Mouse (Mus musculus): Measurements from ENCODE around the gene Ugt1a9. TPM values are rescaled to one million over a fixed set of nuclear protein-coding genes. Genes with fewer than 3 reads are reported as not detected.
"Not testable (repeated sequence)": the region's sequence is repeated elsewhere in the genome, so short reads cannot be mapped to it uniquely, and the experiment has no call there.

The Ugt1a9 gene
- polyA plus RNA-seq, 1 experiment: not detected

DNA sequence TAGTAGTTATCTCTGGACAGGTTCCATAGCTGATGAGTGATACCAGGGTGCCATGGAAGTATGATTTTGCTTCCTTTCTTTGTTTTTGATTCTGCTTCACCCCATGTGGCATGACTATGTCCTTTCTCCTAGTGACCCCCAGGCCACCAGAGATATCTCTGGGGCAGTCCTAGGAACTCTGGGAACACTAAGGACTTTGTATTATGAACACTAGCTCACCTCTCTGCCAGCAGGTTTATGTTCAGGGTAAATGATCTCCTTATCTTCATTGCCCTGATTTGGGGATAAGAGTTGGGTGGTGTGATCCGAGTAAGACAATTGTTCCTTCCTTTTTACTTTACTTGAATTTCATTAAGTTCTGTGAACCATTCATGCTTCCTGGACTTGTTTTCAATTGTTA, 15.5 kb downstream of the Ugt1a9 start:
- H3K4me1 ChIP-seq (ENCODE audit: control insufficient read depth, insufficient read depth, low read length): no peaks in the 10 kb centered on the region
- no peak overlapping the region for H3K27ac ChIP-seq (ENCODE audit: insufficient read depth, low read length)
- TF ChIP-seq POLR2A (IDR thresholded peaks at IDR 0.05; ENCODE audit: extremely low read depth, insufficient read depth, low read length) (no peak), CTCF (IDR thresholded peaks at IDR 0.05; ENCODE audit: extremely low read depth, insufficient read depth, low read length) (no peak)
- no peak overlapping the region for H3K4me3 ChIP-seq (ENCODE audit: insufficient read depth, low read length)

DNA sequence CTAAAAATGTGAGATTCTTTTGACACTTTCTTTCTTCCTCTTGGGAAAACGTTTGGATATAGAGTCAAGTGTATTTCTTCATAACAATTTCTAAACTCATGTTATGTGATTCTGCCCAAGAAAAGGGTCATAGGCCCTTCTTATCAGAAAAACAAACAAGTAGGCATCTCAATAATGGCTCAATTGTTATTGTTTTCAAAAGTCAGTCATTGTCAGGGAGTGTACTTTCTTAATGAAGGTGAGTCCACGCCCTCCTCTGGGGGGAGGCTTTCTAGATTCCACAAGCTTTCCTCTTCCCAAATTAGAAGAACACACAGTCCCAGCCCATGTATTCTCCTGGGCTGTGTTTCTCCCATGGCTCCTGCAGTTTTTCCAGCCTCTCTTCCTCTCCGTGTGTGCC, 16.9 kb downstream of the Ugt1a9 start, which contains the start of gene Ugt1a8:
Ugt1a8 (plus strand) TSS at position 301 of the 400 bp plus-strand sequence.
- TF ChIP-seq CTCF (IDR thresholded peaks at IDR 0.05; ENCODE audit: extremely low read depth, insufficient read depth, low read length): no peak
- no peak for TF ChIP-seq POLR2A (IDR thresholded peaks at IDR 0.05; ENCODE audit: extremely low read depth, insufficient read depth, low read length)
- Histone ChIP-seq H3K27ac (ENCODE audit: insufficient read depth, low read length) (no peak within 1 kb of the TSS), H3K4me3 (ENCODE audit: insufficient read depth, low read length) (no peak within 1 kb of the TSS), H3K4me1 (ENCODE audit: control insufficient read depth, insufficient read depth, low read length) (no peaks in the 10 kb centered on the region)

DNA sequence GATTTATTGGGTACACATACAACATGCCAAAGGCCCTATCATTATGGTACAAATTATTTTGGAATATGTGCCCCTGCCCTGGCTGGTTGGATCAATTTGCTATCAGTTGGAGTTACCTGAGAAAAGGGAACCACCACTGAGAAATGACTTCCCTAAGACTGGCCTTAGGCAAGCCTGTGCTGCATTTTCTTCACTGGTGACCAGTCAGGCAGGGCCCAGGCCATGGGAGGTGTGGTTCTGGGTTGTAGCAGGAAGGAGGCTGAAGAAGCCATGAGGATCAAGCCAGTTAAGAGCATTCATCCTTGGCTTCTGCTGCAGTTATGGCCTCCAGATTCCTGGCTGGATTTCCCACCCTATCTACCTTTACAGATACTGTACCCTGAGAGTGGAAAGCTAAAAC, 21.7 kb downstream of the Ugt1a9 start:
- TF ChIP-seq POLR2A (IDR thresholded peaks at IDR 0.05; ENCODE audit: extremely low read depth, insufficient read depth, low read length) (no peak), CTCF (IDR thresholded peaks at IDR 0.05; ENCODE audit: extremely low read depth, insufficient read depth, low read length) (no peak)
- no peak overlapping the region for H3K27ac ChIP-seq (ENCODE audit: insufficient read depth, low read length)
- no peak overlapping the region for H3K4me3 ChIP-seq (ENCODE audit: insufficient read depth, low read length)
- no peaks in the 10 kb centered on the region for H3K4me1 ChIP-seq (ENCODE audit: control insufficient read depth, insufficient read depth, low read length)

DNA sequence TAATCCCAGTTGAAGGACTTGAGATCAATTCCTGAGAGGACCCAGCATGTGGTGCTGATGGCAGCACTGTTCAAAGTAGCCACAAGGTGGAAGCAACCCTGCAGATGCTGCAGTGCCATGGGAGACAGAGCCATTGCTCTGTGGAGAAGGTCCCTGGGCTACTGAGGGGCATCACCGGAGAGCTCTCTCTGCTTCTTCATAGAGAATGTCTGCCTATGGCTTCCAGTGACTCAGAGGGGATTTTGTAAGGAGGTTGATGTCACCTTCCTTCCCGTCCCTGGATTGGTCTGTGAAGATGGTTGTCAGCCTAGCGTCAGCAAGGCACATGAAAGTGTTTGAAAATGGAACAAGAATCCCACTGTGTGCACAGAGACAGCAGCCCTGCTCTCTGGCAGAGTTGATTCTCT, 23.7 kb downstream of the Ugt1a9 start:
- not testable (repeated sequence) for H3K4me3 ChIP-seq (ENCODE audit: insufficient read depth, low read length); H3K27ac ChIP-seq (ENCODE audit: insufficient read depth, low read length); H3K4me1 ChIP-seq (ENCODE audit: control insufficient read depth, insufficient read depth, low read length)

- Histone ChIP-seq H3K4me1 (ENCODE audit: control insufficient read depth, insufficient read depth, low read length) (no peaks in the 10 kb centered on the region), H3K4me3 (ENCODE audit: insufficient read depth, low read length) (no peak within 1 kb of the TSS), H3K27ac (ENCODE audit: insufficient read depth, low read length) (no peak within 1 kb of the TSS)
- no peak for TF ChIP-seq POLR2A (IDR thresholded peaks at IDR 0.05; ENCODE audit: extremely low read depth, insufficient read depth, low read length)
- TF ChIP-seq CTCF (IDR thresholded peaks at IDR 0.05; ENCODE audit: extremely low read depth, insufficient read depth, low read length): no peak
These were observed 24.4 kb downstream of the Ugt1a9 start, which contains the start of gene Ugt1a7c for GRCm38 (mm10) chr1:88094941-88095492. Gene Ugt1a7c, plus strand, starts transcription at chr1:88095062.

DNA sequence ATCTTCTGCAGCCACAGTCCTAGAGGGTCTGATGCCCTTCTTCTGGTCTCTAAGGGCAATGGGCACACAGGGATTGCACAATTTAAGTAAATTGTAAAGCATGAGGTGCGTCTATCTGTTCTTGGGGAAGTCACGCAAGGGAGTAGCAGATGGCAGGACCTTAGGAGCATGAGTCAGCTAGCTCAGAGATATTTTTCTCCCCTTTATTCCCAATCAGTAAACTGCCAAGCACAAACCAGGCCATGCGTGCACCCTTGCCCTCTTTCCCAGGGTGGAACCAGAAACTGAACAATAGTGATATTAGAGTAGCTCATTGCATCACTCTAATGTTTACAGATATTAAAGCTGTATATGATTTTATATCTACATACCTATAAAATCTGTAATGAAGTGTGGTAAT, 27.9 kb downstream of the Ugt1a9 start:
- H3K27ac ChIP-seq (ENCODE audit: insufficient read depth, low read length); H3K4me3 ChIP-seq (ENCODE audit: insufficient read depth, low read length); H3K4me1 ChIP-seq (ENCODE audit: control insufficient read depth, insufficient read depth, low read length): not testable (repeated sequence)

DNA sequence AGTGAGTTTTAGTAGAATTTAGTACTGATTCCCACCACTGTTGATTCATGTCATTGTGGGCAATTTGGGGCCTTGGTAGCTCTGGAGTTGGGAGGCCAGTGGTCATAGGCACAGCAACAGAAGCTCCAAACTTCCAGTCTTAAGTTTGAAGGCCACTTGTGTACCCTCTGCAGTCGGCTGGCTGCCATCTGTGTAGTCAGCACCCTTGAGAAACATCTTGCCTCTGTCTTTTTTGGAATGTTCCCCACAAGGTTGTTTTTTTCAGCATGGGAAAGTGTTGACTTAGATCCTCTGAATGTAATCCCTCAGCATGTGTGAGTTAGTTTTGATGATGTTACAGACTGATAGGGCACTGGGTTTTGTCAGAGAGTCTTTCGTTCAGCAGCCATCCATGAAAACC, 29.1 kb downstream of the Ugt1a9 start:
- H3K27ac ChIP-seq (ENCODE audit: insufficient read depth, low read length); H3K4me3 ChIP-seq (ENCODE audit: insufficient read depth, low read length); H3K4me1 ChIP-seq (ENCODE audit: control insufficient read depth, insufficient read depth, low read length): not testable (repeated sequence)

DNA sequence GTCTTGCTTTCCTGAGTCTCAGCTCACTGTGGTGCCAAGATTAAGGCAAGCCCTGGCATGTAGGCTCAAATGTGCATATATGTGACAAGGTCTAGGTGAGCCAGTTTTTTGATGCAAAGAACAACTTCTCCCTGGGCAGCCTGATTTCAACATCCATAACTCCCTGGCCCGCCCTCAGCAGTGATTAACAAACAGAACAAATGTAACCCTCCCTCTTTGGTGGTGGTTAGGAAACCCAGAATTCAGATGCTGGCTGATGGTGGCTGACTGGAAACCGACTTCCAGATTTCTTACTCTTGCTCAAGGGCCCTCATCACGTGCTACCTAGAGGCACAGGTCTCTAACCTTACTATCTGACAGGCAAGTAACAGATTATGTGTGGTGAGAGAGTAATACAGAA, 32.4 kb downstream of the Ugt1a9 start, which contains the start of gene Ugt1a6b:
Ugt1a6b (plus strand) TSS at position 234 of the 400 bp plus-strand sequence.
- H3K27ac ChIP-seq (ENCODE audit: insufficient read depth, low read length); H3K4me1 ChIP-seq (ENCODE audit: control insufficient read depth, insufficient read depth, low read length); H3K4me3 ChIP-seq (ENCODE audit: insufficient read depth, low read length): not testable (repeated sequence)

- H3K27ac ChIP-seq (ENCODE audit: insufficient read depth, low read length); H3K4me1 ChIP-seq (ENCODE audit: control insufficient read depth, insufficient read depth, low read length); H3K4me3 ChIP-seq (ENCODE audit: insufficient read depth, low read length): not testable (repeated sequence)
These were observed 33.3 kb downstream of the Ugt1a9 start for GRCm38 (mm10) chr1:88103697-88104468.

DNA sequence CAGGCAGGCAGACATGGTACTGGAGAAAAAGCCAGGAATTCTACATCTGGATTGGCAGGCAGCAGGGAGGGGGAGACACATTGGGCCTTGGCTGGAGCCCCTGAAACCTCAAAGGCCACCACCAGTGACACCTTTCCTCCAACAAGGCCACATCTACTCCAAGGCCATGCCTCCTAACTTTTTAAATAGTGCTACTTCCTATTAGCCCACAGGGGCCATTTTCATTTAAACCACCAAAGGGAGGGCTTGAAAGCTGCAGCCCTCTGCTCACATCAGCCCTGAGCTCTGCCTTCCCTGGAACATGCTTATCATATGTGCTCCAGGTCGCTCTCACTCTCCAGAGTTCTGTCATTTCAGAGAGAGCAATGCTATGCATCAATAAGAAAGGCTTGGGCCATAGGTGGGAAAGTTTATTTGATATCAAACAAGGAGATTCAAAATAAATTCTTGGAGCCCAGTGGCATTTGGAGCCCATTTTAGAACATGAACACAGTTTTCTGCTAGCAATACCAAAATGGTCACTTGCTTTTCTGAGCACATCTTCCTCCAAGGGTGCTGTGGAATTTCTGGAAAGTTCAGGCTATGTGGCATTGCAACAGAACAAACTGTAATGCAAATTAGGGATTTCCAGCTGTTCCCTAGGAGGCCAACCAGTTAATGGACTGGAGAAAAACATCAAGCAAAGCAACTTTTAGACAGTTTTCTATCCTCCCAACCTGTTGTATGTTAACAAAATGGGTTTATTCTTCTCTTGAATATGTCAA, 34.2 kb downstream of the Ugt1a9 start:
- Histone ChIP-seq H3K4me1 (ENCODE audit: control insufficient read depth, insufficient read depth, low read length) (no peaks in the 10 kb centered on the region), H3K27ac (ENCODE audit: insufficient read depth, low read length) (no peak overlapping the region), H3K4me3 (ENCODE audit: insufficient read depth, low read length) (no peak overlapping the region)
- TF ChIP-seq CTCF (IDR thresholded peaks at IDR 0.05; ENCODE audit: extremely low read depth, insufficient read depth, low read length) (no peak), POLR2A (IDR thresholded peaks at IDR 0.05; ENCODE audit: extremely low read depth, insufficient read depth, low read length) (no peak)

Data from cortical plate, adult 2 months (tissue).